Mouse (Mus musculus) liver, postnatal 0 days (tissue): ENCODE results near the gene Plpp3. TPM values are rescaled to one million over a fixed set of nuclear protein-coding genes. Genes with fewer than 3 reads are reported as not detected.

ENCODE experiments used
- ATAC-seq: fragments of 200-750 bp; cut with Nextera tagmentation; 2 replicates; pipeline ENCODE4 v1.8.0; 2017; ENCODE audit warnings: mild to moderate bottlenecking, moderate library complexity
- DNase-seq: peaks from one replicate; pipeline ENCODE4 v3.0.0-alpha.2; 2016
- H3K27ac ChIP-seq: fragments of 300-500 bp; sonication (generic); 2 replicates; pipeline ENCODE4 v1.5.1; 2014; ENCODE audit warnings: antibody characterized with exemption, moderate library complexity, mild to moderate bottlenecking, low read depth
- H3K27me3 ChIP-seq: fragments of 300-500 bp; sonication (generic); 2 replicates; pipeline ENCODE4 v1.6.1; 2014; ENCODE audit warnings: low read length, control low read depth, mixed read lengths; ENCODE audit not compliant: insufficient read depth
- H3K36me3 ChIP-seq: fragments of 300-500 bp; sonication (generic); replicated peaks from 2 replicates; pipeline ENCODE4 v1.6.1; 2014; ENCODE audit warnings: mild to moderate bottlenecking, control low read depth, low read length, moderate library complexity, mixed read lengths; ENCODE audit not compliant: insufficient read depth
- H3K4me1 ChIP-seq: fragments of 300-500 bp; sonication (generic); 2 replicates; pipeline ENCODE4 v1.6.1; 2014; ENCODE audit warnings: antibody characterized with exemption, mild to moderate bottlenecking, control low read depth; ENCODE audit not compliant: insufficient read depth
- H3K4me2 ChIP-seq: fragments of 300-500 bp; sonication (generic); 2 replicates; pipeline ENCODE4 v1.6.1; 2014; ENCODE audit warnings: low read depth, mild to moderate bottlenecking, low read length, moderate library complexity, mixed read lengths
- H3K4me3 ChIP-seq: fragments of 300-500 bp; sonication (generic); 2 replicates; pipeline ENCODE4 v1.5.1; 2014; ENCODE audit warnings: low read depth, low read length
- H3K9ac ChIP-seq: fragments of 300-500 bp; sonication (generic); replicated peaks from 2 replicates; pipeline ENCODE4 v1.6.1; 2014; ENCODE audit warnings: mild to moderate bottlenecking, moderate library complexity
- H3K9me3 ChIP-seq: fragments of 300-500 bp; sonication (generic); 2 replicates; pipeline ENCODE4 v1.6.1; 2016; ENCODE audit warnings: mild to moderate bottlenecking, control low read depth, low read length, mixed read lengths
- CTCF ChIP-seq: sonication (generic); IDR thresholded peaks from 2 replicates; pipeline ENCODE4 v1.5.1; 2016; ENCODE audit warnings: antibody characterized with exemption, low read depth
- EP300 ChIP-seq: IDR thresholded peaks from 2 replicates; pipeline ENCODE4 v1.6.1; 2016; ENCODE audit warnings: antibody characterized with exemption, low read depth, mild to moderate bottlenecking
- WGBS: fragments of 180-500 bp; shearing (Covaris S2); extraction: QIAGEN DNeasy Blood & Tissue Kit; methylation state at CpG from one replicate; pipeline ENCODE4 v1.1.7; 2014; ENCODE audit not compliant: insufficient replicate concordance; 5-methylcytosine and 5-hydroxymethylcytosine counted together
- polyA plus RNA-seq: library from polyadenylated mRNA; unstranded; fragments of >200 nt; fragmentation: Nextera tagmentation; extraction: Ambion mirVana; gene quantifications from 2 replicates; pipeline ENCODE4 v1.2.1, GENCODE M21; 2015

The Plpp3 gene
- polyA plus RNA-seq, 1 experiment from 2014 or later = 62.4 TPM

DNA sequence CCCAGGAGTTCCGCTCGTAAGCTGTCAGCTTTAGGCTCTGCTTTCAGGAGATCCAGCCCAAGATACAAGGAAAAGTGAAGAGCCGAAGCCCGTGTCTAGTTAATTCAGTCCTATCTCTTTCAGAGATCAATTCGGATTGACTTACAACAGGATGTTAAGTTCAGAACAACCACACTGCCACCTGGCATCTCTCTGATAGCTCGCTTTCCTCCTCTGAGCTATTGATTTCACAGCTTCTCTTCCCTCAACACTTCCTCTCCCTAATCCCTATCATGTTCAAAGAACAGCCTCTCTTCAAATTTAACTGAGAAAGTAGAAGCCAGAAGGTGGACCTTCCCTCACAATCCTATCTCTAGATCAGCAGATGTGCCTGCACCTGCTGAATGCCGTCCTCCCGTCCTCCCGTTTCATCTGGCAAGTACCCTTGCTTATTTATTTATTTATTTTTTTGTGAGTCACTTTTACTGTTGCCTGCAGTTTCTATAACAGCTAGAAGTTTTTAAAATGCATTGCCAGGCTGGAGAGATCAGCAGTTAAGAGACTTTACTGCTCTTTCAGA, 25.3 kb upstream of the Plpp3 start:
- Histone ChIP-seq H3K4me2 (no peak overlapping the region), H3K9me3 (no peaks in the 10 kb centered on the region), H3K36me3 (no peaks in the 10 kb centered on the region), H3K9ac (no peak overlapping the region), H3K27ac (no peak overlapping the region), H3K4me1 (peaks cover 5% of the 10 kb centered on the region; the same call in 1 of the 2 replicates), H3K4me3 (no peak overlapping the region), H3K27me3 (no peaks in the 10 kb centered on the region)
- ATAC-seq = no peak
- TF ChIP-seq EP300 = no peak
- 63% methylated on average over 9 of the region's 9 CpGs for WGBS
- DNase-seq = no peak

- H3K27ac ChIP-seq = no peak overlapping the region
- ATAC-seq (no peak), DNase-seq (no peak)
- 75% methylated on average over 4 of the region's 4 CpGs for WGBS
- no peaks in the 10 kb centered on the region for H3K9me3 ChIP-seq
- no peak overlapping the region for H3K4me2 ChIP-seq
- peaks cover 8% of the 10 kb centered on the region; the same call in 1 of the 2 replicates for H3K4me1 ChIP-seq
- no peak for TF ChIP-seq EP300
- TF ChIP-seq CTCF = no peak
- no peaks in the 10 kb centered on the region for H3K36me3 ChIP-seq
- H3K9ac ChIP-seq = no peak overlapping the region
- no peak overlapping the region for H3K4me3 ChIP-seq
- no peaks in the 10 kb centered on the region for H3K27me3 ChIP-seq
These were observed 23.6 kb upstream of the Plpp3 start for GRCm38 (mm10) chr4:105133350-105134050.

GRCm38 (mm10) chr4:105149492-105149891, 7.7 kb upstream of the Plpp3 start:
- Histone ChIP-seq H3K36me3 (no peaks in the 10 kb centered on the region), H3K4me1 (no peaks in the 10 kb centered on the region; the same call in 1 of the 2 replicates), H3K27ac (no peak overlapping the region), H3K27me3 (no peaks in the 10 kb centered on the region), H3K9me3 (no peaks in the 10 kb centered on the region), H3K4me2 (no peak overlapping the region), H3K9ac (no peak overlapping the region), H3K4me3 (no peak overlapping the region)
- TF ChIP-seq EP300 (no peak), CTCF (no peak)
- no peak for ATAC-seq
- 56% methylated on average over 7 of the region's 7 CpGs for WGBS
- no peak for DNase-seq

- WGBS = 47% methylated on average over 14 of the region's 14 CpGs
- H3K4me3 ChIP-seq = no peak overlapping the region
- H3K27ac ChIP-seq = no peak overlapping the region
- H3K4me2 ChIP-seq = no peak overlapping the region
- no peaks in the 10 kb centered on the region for H3K36me3 ChIP-seq
- DNase-seq (peak; percentile 59), ATAC-seq (no peak)
- H3K9me3 ChIP-seq = no peaks in the 10 kb centered on the region
- peaks cover 2% of the 10 kb centered on the region; the same call in 1 of the 2 replicates for H3K4me1 ChIP-seq
- TF ChIP-seq EP300 (no peak), CTCF (peak; percentile 82)
- H3K9ac ChIP-seq = no peak overlapping the region
- 0 out of 2 replicates have a peak, but pooled peaks cover 2% of the 10 kb centered on the region for H3K27me3 ChIP-seq
These were observed 5.0 kb upstream of the Plpp3 start for GRCm38 (mm10) chr4:105151911-105152690.

GRCm38 (mm10) chr4:105153227-105153626, 3.9 kb upstream of the Plpp3 start:
- no peak for TF ChIP-seq CTCF
- TF ChIP-seq EP300 = no peak
- H3K27ac ChIP-seq = no peak overlapping the region
- peaks cover 2% of the 10 kb centered on the region; the same call in 1 of the 2 replicates for H3K4me1 ChIP-seq
- H3K4me3 ChIP-seq = no peak overlapping the region
- no peaks in the 10 kb centered on the region for H3K9me3 ChIP-seq
- H3K36me3 ChIP-seq = no peaks in the 10 kb centered on the region
- peaks cover 7% of the 10 kb centered on the region; the same call in 1 of the 2 replicates for H3K27me3 ChIP-seq
- no peak for DNase-seq
- no peak for ATAC-seq
- H3K4me2 ChIP-seq = no peak overlapping the region
- WGBS = 70% methylated on average over 3 of the region's 3 CpGs
- no peak overlapping the region for H3K9ac ChIP-seq

GRCm38 (mm10) chr4:105156281-105156680, 866 bp upstream of the Plpp3 start:
- ATAC-seq = no peak
- Histone ChIP-seq H3K9ac (no peak overlapping the region), H3K4me1 (0 out of 2 replicates have a peak, but pooled peaks cover 2% of the 10 kb centered on the region), H3K27ac (no peak overlapping the region), H3K4me2 (no peak overlapping the region), H3K4me3 (no peak overlapping the region), H3K9me3 (no peaks in the 10 kb centered on the region), H3K36me3 (no peaks in the 10 kb centered on the region), H3K27me3 (peaks cover 7% of the 10 kb centered on the region; the same call in 1 of the 2 replicates)
- TF ChIP-seq CTCF (no peak), EP300 (no peak)
- no peak for DNase-seq
- 56% methylated on average over 6 of the region's 7 CpGs for WGBS
